Mouse (Mus musculus): ENCODE data around the gene Pdcd1lg2.

GRCm38 (mm10) chr19:29494454-29494853 lies 83.7 kb downstream of the Pdcd1lg2 start:
- no peak for TF ChIP-seq POLR2A (IDR thresholded peaks at IDR 0.05; ENCODE audit: insufficient read depth, low read depth, low read length)
- no peak for TF ChIP-seq CTCF (IDR thresholded peaks at IDR 0.05)

All from heart, adult 2 months (tissue).